Mouse (Mus musculus) G1E-ER4 (cell line): ENCODE data around the gene Rag2. TPM values are rescaled to one million over a fixed set of nuclear protein-coding genes. Genes with fewer than 3 reads are reported as not detected.

Source experiments
- GATA1 ChIP-seq: IDR thresholded peaks from one replicate; pipeline ENCODE4 v1.8.0; 2012; ENCODE audit warnings: low read length, inconsistent platforms
- polyA plus RNA-seq: library from polyadenylated mRNA; stranded (reverse); fragments of >175 nt; gene quantifications from 2 replicates; pipeline ENCODE4 v1.2.3, GENCODE M21; 2012

Rag2 gene
- polyA plus RNA-seq, 1 experiment, result not detected

GRCm38 (mm10) chr2:101615464-101616305 is 8.8 kb upstream of the Rag2 start:
- no peak for TF ChIP-seq GATA1

- no peak for TF ChIP-seq GATA1
Measured at GRCm38 (mm10) chr2:101618373-101618772, 6.1 kb upstream of the Rag2 start.

DNA sequence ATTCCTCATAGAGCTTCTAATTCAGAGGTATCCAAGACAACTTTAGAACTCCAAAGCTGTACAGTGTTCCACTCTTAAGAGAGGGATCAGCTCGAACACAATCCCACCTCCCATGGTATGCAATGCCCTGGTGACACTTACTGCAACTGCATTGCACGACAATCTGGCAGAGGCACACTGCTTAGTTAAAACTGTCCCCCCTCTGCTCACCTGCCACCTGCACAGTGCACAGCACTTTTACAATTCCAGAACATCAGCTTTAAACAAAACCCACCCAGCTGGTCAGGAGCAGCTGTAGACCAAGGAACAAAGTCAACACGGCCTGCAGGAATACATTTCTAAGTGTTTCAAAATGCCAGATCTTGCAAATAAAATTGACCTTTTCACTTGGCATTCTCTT is 3.6 kb upstream of the Rag2 start:
- no peak for TF ChIP-seq GATA1

DNA sequence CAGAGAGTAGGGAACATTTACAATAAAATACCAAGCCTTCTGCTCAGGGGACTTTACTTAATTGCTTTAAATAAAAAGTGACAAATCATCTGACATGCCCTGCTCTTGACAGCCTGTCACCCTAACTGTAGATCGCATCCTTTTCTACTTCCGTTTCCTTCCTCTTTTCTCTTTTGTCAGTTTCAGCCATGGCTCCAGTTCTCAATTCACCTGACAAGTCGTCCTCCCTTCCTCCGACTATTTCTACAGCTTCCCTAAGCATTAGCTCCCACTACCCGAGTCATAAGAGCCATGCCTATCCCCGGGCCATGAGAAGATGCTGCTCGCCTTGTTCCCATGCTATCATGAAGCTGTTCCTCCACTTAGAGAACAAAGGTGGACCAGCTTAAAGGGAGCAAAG is 2.9 kb upstream of the Rag2 start:
- no peak for TF ChIP-seq GATA1

- TF ChIP-seq GATA1, result no peak
Measured at GRCm38 (mm10) chr2:101623042-101623441, 1.5 kb upstream of the Rag2 start.

DNA sequence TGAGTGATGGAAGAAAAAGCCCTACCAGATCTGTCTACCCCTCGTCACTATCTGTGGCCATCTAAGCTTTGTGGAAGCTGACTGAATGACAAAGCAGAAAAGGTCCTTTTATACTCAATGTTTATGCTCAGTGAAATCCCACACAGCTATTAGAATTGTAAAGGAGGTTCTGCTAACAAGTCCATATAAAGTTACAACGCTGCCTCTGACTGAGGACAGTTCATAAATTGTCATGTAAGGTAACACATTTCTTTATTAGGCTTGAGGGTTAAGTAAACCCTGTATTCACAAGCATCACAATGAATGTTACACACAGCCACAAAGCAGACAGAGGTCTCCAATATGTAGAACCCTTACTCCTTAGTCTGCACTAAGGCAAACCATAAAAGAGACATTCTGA is 507 bp upstream of the Rag2 start:
- no peak for TF ChIP-seq GATA1

GRCm38 (mm10) chr2:101627227-101627626 is 2.7 kb downstream of the Rag2 start:
- no peak for TF ChIP-seq GATA1

DNA sequence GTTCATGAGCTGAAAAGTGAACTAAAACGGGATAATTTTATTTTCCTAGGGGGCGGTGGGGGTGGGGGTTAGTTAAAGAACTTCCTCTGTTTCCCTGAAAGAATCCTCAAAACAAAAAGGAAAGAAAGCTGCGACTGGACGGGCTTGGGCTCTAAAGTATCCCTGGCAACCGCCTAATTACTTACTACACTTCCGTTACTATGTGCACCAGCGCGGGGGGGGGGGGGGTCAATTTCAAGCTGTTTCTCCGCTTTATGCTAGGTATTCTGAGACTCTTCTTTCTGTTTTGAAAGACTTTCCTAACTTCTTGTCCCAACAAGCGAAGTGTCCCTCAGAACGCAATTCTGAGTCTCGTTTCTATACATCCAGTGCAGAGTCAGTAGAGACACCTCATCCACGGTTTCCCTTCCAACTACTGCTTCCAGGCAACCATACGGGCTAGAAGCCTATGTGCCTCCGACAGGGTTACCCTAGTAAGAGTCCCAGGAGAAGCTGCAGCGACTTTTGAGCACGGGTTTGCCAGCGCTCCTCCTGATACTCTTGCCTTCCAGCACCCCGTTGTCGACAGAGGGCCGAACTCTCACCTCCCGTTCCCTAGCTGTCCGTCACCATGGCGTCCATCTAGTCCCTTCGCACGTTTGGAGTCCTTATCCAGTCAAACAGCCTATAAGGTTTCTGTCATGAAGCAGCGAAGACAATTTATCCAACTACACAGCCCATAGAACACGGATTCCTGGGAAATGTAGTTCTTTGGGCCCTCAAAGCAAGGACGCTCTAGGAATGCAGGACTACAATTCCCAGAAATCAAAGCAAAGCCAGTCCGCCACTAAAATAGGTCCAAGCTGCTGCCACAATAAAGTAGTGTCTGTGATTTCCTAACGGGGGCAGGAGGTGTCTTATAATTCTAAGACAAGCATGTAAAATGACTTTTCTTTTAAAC is 4.0 kb downstream of the Rag2 start:
- no peak for TF ChIP-seq GATA1

- TF ChIP-seq GATA1, result no peak
Measured at GRCm38 (mm10) chr2:101638979-101639839, 14.7 kb downstream of the Rag2 start.

DNA sequence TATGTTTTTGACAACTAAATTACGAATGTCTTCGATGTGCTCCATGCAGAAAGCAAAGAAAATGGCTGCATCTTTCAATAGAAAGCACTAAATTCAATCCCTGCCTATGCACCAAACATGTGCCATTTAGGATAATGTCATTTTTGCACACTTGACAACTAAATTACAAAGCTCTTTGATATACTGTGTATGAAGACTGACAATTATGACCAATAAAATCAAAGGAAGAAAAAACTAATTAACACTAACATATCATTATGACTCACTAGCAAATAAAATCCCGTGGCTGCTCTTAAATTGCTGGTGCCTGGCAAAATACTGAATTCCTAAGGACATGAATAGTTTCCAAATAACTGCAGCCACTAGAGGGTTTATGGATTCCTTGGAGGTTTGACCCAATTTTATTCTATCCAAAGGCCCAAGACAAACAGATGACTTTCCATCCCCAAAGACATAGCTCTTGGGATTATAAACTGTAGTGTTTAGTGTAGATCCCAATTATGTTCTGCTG is 15.4 kb downstream of the Rag2 start:
- TF ChIP-seq GATA1, result no peak

GRCm38 (mm10) chr2:101645841-101646240 is 21.3 kb downstream of the Rag2 start:
- TF ChIP-seq GATA1, result no peak

GRCm38 (mm10) chr2:101648361-101648760 is 23.8 kb downstream of the Rag2 start:
- no peak for TF ChIP-seq GATA1

GRCm38 (mm10) chr2:101649114-101649671 is 24.7 kb downstream of the Rag2 start, which contains the start of the genes Rag1 and B230118H07Rik:
Gene Rag1, minus strand, starts transcription at chr2:101649501.
Gene B230118H07Rik, minus strand, starts transcription at chr2:101649532.
- TF ChIP-seq GATA1, result no peak

DNA sequence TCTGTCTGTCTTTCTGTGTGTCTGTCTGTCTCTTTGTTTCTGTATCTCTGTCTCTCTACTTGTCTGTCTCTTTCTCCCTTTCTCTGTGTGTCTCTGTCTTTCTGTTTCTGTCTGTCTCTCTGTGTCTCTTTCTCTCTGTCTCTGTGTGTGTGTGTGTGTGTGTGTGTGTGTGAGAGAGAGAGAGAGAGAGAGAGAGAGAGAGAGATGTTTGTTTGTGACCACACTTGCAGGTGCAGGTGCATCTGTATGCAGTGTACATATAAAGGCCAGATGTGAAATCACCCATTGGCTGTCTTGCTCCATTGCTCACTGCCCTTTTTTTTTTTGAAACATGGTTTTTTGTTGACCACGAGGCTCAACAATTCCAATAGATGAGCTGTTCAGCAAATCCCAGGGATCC is 25.9 kb downstream of the Rag2 start:
- TF ChIP-seq GATA1, result no peak
